Mouse (Mus musculus) v-Abl transformed pro-B cells (cell line): ENCODE results near the gene Gm20441.

ENCODE experiments used
- in situ Hi-C, 2 experiments: fragments of 400-800 bp; cut with MboI; formaldehyde crosslinking; loops; one replicate each; pipeline ENCODE4 v1.15.1; 2025; ENCODE audit not compliant: unreplicated experiment in 2 of 2

Gm20441 gene

DNA sequence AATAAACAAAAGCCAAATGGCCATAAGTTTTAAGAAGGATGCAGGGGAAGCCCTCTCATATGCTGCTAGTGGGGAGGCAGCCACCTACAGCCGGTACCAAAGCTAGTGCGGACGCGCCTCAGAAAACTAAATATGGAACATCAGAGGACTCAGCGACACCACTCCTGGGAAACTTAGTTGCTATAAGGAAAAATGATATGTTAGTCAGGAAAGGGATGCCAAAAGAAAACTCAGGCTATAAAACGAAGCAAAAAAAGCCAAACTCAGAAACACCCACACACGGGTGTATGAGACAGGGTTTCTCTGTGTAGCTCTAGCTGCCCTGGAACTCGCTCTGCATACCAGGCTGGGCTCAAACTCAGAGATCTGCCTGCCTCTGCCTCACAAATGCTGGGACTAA is 7.5 kb upstream of the Gm20441 start:
- in situ Hi-C loops, result no loop called here

DNA sequence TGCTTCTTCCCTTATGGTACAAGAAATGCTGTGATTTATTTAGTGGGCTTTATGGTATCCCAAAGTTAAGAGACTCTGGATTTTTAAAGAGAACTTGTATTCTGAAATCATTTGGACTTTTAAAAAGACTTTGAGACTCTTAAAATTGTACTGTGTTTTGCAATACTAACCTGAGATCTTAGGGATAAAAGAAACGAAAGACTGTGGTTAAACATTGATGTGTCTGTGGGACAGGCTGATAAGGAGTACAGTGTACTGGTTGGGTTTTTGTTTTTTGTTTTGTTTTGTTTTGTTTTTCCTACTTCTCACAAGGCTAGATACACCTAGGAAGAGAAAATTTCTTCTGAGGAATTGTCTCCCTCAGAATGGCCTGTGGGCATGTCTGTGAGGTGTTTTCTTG is 4.7 kb upstream of the Gm20441 start:
- in situ Hi-C loops, result no loop called here

DNA sequence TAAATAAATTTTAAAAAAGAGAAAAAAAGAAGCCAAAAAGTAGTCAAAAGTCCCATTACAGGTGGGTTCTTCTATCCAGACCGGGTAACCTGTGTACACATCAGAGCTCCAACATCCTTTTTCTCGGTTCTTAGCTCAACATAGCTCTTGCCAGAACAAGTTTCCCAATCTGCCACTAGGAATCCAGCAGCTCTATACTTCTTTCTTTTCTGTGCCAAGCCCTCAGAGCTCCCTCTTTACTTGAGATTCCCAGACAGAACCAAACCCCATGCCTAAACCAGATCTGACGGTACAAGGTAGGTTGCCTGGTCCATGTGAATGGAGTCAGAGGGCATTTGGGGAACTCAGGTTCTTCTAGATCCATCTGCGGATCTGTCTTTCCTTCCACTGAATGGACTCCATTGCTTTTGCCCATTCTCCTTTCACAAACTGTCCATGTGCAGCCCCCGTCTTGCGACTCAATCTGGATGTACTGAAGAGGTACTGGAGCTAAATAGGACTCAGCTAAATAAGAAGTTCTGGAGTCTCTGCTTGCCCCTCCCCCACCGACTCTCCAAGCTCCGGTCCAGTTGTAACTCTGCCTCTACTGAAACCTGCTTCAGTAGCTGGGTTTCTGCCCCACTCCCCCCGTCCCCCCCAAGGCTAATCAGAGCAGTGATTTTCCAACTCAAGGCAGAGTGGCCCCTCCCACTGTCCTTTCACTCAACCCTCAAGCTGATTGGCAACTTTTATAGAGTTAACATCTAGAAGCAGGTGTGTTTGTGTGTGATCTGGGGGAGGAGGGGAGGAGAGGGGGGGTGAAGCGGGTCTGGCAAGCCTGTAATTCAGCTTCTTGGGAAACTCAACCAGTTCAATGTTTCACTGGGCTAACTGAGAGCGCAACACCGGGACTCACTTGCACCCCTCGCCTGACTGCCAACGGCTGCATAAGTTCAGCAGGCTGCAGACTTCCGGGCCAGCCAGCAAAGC is 1.3 kb downstream of the Gm20441 start:
- in situ Hi-C loops, result loop anchor here in 1 of 2 experiments (5.0 kb wide), 1 partner anchor 48 kb away; no protein-coding TSS in a partner anchor

DNA sequence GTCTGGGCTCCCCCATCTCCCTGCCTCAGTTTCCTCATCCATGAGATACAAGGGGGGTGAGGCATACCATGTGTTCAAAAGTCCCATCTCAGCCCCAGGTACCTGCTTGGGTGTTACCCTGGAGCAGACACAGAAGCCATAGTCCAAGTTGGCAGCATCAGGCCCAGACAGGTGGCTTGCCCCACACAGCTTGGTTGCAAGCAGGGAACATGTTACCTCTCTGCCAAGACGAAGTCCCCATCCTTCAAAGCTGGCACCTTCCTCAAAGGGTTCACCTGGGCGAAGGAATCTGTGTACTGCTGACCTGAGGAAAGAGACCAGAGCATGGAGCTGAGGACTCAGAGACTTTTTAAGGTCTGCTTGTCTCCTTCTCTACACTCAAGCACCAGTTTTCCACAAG is 2.9 kb downstream of the Gm20441 start:
- in situ Hi-C loops, result no loop called here

DNA sequence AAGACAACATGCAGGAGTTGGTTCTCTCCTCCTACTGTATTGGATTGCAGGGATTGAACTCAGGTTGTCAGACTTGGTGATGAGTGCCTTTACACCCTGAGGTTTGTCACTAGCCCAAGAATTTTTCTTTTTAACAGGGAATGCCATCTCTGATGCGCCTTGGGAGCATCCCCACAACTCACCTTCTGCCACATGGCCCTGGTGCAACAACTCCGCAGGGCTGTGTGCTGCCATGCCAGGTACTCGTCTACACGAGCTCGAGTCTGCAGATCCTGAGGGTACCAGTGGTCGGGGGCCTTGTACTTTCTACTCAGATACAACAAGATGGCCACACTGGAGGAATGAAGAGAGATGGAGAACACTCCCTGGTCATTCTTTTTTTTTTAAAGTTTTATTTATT is 4.2 kb downstream of the Gm20441 start:
- in situ Hi-C loops, result no loop called here

DNA sequence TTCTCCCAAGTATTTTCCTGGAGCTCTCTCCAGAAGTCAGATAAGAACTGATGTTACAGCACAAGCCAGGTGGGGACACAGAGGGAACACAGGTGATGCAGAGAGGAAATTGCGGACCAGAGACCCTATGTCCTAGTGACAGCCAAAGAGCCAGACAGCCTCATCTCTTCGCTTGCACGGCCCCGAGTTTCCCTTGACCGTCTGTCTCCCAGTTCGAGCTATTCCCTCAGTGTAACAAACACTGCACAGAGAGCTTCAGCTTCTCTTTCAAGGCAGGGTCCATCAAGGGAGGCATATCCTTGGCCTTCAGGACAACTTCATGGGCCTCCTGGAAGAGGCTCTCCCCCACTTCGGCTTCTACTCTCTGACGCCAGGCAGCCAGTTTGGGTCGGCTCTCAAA is 6.2 kb downstream of the Gm20441 start:
- in situ Hi-C loops, result no loop called here

DNA sequence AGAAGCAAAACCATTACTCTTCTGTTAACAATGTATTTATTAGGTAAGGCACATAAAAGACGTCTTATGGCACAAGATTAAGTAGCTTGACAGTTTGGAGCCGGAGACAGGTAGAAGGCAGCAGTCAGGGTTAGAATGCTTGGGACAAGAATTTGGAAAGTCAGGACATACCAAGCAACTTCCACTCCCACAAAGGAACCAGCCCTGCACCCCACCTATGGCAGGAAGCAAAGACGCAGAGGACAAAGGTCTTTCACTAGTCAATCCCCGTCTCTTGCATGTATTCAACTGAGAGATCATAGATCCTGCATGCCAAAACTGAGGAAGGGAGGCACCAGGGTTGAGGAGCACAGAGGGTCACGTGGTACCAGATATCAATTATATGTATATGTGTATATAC is 6.7 kb downstream of the Gm20441 start:
- in situ Hi-C loops, result no loop called here

DNA sequence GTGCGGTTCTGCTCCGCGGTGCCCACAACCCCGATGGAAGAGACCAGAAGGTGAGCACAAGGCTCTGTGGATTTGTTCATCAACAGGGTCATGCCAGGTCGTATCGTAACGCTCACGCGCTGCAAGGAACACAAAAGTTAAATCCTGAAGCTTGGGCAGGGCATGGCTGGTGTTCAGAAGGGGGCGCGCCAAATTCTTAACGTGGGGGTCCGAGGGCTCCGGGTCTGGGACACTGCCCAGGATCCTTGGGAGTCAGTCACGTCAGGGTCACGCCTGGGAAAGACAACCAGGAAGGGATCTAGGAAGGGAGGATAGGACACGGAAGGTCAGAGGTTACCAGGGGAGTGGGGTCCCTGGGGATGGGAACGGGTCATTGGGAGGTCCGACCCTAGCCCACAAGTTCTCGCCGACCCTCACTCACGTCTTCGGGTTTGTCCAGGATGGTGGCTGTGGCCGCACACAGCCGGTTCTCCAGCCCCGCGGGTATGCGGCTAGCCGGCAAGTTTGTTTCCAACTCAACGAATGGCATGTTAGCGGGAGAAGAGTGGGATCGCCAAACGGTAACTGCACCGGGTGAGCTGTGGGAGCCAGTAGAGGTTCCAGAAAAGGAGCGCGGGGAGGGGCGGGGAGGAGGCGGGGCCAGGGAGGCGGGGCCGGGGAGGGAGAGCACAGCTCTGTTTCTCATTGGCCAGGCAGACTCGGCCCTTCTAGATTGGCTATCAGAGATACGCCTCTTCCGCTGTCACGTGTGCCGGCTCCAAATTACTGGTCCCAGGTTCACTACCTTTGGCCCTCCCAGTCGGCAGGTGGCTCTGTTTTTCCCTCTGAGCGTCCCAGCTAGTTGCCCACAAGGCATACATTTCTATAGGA is 7.7 kb downstream of the Gm20441 start, which contains the start of gene Ddt:
Ddt (minus strand) TSS at position 620 of the 870 bp plus-strand sequence.
- in situ Hi-C loops, result no loop called here

DNA sequence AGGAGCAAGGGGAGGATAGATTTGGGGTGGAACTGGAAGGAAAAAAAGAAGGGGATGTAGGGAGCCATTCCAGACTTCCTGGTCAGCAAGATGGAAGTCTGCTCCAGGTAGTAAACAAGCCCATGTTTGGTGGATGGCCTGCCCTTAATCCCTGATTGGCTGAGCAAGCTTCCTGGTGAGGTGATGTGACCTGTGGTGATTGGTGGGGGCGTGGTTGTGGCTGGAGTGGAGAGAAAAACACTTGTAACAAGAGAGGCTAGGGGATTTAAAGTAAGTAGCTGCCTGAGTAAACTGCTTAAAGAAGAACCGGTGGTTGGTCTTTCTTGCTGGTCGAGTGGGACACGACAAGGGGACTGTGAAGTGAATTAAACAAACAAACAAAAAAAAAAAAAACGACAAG is 13.0 kb downstream of the Gm20441 start:
- in situ Hi-C loops, result loop anchor here in 1 of 2 experiments (5.0 kb wide), 2 partner anchors 65 to 175 kb away; no protein-coding TSS in a partner anchor

DNA sequence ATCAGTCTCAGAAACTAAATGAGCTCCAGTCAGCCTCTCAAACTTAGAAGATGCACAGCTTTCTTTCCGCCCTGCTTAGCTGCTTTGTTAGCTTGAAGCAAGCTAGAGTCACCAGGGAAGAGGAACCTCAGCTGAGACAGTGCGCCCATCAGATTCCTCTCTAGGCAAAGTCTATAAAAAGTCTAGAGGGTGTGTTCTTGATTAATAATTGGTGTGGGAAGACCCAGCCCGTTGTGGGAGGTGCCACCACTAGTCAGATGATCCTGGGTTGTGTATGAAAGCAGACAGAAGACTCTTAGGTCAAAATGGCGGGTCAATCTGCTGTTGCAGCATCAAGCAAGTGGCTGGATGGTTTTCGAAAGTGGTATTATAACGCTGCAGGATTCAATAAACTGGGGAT is 13.9 kb downstream of the Gm20441 start:
- in situ Hi-C loops, result loop anchor here in 1 of 2 experiments (5.0 kb wide), 2 partner anchors 65 to 175 kb away; no protein-coding TSS in a partner anchor

DNA sequence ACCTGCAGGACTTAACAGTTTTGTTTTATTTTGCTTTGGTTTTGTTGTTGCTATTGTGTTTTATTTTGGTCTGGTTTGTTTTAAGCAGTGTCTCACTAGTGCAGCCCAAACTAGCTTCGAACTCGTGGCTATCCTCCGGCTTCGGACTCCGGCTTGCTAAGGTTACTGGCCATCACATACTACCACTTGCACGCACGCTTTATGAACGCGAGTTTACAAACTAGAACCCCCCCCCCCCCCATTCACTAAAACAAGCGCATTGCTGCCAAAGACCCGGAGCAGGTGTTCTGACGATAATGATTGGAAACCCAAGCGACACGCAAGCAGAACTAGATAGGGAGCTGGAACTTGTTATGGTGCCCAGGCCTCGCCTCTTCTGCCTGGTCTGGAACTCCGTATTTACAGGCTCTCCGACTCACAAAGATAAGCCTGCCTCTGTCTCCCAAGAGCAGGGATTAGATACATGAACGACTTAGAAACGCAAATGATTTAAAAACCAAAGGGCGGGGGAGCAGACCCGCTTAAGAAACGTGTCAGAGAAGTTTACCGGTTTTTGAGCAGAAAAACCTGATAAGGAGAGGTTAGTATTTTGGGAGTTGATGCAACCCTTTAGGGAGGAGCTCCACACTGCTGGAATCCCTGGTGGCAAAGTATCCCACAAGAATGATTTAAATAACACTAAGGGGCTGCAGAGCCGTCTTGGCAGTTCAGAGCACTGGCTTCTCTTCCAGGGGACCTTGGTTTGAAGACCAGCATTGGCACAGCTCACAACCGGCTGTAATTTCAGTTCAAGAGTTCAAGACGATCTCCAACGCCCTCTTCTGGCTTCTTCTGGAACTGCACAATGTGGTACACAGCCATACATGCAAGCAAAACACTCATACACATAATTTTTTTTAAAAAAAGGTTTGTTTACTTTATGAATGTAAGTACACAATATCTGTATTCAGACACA is 16.0 kb downstream of the Gm20441 start:
- in situ Hi-C loops, result loop anchor here in 1 of 2 experiments (5.0 kb wide), 2 partner anchors 68 to 172 kb away; no protein-coding TSS in a partner anchor

DNA sequence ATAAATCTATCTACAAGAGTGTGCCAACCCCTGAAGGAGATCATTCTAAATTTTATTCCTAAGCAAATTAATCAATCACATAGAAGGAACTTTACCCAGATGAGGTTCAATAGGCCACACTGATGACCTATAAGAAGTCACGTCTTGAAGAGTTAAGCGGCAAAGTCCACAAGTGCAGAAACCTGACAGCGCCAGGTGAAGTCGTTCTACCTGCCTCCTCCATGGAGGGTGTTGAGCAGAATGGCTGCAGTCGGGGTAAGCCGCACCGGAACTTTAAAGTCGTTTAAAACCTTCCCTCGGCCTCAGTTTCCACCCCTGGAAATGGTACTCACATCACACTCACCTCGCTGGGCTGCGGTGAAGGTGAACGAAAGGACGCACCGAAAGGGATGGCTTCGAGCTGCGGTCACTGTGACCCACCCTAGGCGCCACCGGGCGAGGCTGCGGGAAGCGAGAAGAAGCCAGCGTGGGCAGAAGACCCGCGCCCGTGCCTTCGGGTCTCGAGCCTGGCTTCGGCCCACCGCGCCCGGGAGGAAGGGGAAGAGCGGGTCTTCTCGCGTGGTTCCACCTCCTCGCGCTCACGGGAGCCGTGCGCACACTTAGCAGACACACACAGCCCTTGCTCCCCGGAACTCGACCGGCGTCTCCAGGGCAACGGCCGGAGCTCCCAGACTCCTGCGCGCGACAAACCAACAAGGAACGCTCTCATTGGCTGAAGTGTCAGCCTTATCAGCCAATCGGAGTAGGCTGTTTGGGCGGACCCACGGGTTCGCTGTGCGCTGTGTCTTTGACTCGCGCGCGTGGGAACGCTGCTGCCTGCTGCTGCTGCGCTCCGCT is 16.9 kb downstream of the Gm20441 start, which contains the start of gene Cabin1:
Cabin1 (minus strand) TSS at position 660 of the 837 bp plus-strand sequence.
- in situ Hi-C loops, result no loop called here

DNA sequence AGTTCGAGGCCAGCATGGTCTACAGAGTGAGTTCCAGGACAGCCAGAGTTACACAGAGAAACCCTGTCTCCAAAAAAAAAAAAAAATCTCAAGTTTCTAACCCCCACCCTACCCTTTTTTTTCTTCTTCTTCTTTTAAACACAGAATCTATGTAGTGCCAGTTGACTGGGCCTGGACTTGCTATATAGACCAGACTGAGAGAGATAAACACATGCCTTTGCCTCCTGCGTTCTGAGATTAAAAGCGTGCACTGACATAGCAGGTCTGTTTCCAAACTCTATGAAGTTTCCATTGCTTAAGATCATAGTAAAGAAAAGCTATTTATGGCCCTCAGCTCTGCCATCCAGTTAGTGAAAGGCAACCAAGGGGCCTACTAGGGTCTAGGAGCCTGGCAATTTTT is 18.3 kb downstream of the Gm20441 start:
- in situ Hi-C loops, result no loop called here

DNA sequence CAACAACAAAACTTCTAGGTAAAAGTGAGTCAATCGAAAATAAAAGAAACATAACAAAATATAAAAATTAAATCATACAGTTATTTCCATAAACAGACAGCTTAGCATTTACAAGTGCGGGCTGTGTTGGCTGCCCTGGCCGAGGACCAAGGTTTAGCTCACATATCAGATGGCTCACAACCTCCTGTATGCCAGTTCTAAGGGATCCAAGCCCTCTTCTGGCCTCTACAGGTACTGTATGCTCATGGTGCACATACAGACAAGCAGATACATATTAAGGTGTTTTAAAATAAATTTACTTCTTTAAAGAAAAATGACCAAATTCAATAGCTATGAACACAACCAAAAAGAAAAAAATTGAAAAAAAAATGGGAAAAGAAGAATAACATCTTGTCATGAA is 20.4 kb downstream of the Gm20441 start:
- in situ Hi-C loops, result no loop called here

DNA sequence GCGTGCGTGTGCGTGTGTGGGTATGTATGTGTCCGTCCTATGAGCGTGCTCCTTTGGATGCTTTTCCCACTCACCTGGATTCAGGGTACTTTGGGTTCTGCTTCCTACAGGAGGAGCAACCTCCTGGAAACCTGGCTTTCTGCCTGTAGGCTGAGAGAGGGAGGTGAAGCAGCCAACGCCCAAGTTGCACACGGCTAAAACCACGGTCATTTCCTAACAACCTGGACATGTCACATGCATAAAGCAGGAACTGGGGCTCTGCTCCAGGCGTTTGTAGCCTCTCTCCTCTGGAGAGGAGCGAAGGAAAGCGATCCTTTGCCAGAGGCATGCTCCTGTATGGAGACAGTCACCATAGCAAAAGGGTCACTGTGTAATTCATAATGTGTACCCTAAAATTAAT is 24.0 kb downstream of the Gm20441 start:
- in situ Hi-C loops, result no loop called here

DNA sequence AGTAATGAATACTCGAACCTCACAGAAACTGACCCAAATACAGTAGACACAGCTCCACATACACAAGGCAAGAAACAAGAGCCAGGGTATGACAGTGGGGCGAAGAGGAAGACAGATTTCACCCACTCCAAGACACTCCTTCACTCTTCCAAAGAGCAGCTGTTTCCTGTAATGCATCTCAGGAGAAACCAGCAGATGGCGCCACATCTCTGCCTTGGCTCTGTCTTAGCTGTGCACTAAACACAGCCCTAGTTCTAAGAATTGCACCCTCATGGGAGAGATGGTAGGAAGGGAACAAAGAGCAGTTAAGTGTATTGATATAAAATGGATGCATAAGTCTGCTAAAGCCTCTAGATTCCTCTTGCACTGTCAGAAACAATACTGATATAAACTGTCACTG is 36.7 kb downstream of the Gm20441 start:
- in situ Hi-C loops, result loop anchor here (5.0 to 25.0 kb wide), 5 partner anchors 113 to 468 kb away; partner anchors contain the start of genes Gm5134 (in 2 of the 2) and Ggt5 (in 1 of the 2)

DNA sequence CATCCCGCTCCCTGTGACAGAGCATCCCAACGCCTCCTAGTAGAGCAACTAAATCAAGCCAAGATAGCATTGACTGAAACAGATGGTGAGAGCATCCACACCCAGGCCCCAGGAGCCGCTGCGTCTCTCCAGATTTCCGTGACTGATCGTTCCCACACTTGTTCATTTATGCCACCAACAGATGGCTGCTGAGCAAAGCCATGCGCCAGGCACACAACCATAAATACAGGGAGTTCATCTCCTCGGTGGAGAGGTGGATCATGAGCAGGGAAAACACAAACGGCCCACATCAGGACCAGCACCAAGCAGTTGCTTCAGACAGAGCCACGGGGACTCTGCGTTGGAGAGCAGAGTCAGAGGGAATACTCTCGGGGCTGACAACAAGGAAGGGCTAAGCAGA is 37.4 kb downstream of the Gm20441 start:
- in situ Hi-C loops, result loop anchor here (5.0 to 25.0 kb wide), 5 partner anchors 114 to 469 kb away; partner anchors contain the start of genes Gm5134 (in 2 of the 2) and Ggt5 (in 1 of the 2)

DNA sequence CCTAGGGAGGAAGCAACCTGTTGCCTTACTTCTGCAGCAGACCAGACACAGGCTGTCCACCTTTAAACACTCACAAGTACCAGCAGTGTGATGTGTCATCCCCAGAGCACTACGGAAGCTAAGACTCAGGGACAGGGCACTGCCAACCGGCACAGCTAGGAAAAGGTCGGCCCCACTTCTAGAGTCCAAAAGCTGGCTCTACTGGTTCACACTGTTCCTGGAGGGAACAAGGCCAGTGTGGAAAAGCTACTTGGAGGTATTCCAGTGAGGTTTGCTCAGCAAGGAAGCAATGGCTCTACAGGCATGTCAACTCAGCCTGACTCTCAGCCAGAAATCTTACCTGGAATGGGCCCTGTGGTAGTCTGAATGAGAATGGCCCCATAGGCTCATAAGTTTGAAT is 39.9 kb downstream of the Gm20441 start:
- in situ Hi-C loops, result loop anchor here (5.0 to 25.0 kb wide), 5 partner anchors 116 to 471 kb away; partner anchors contain the start of genes Gm5134 (in 2 of the 2) and Ggt5 (in 1 of the 2)
